Mouse (Mus musculus) limb, embryonic 12.5 days (tissue): ENCODE results near the gene Cacna1e. TPM values are rescaled to one million over a fixed set of nuclear protein-coding genes. Genes with fewer than 3 reads are reported as not detected.

Experiments
- ATAC-seq: fragments of 200-750 bp; cut with Nextera tagmentation; 2 replicates; pipeline ENCODE4 v1.8.0; 2017; ENCODE audit warnings: low read depth, moderate TSS enrichment; ENCODE audit not compliant: insufficient number of reproducible peaks, insufficient read depth, low FRiP score, low TSS enrichment
- H3K27ac ChIP-seq: fragments of 300-500 bp; sonication (generic); 2 replicates; pipeline ENCODE4 v1.5.1; 2016; ENCODE audit warnings: mild to moderate bottlenecking, moderate library complexity
- H3K27me3 ChIP-seq: fragments of 300-500 bp; sonication (generic); 2 replicates; pipeline ENCODE4 v1.6.1; 2016; ENCODE audit warnings: mild to moderate bottlenecking, moderate library complexity
- H3K36me3 ChIP-seq: fragments of 300-500 bp; sonication (generic); 2 replicates; pipeline ENCODE4 v1.6.1; 2016; ENCODE audit warnings: mild to moderate bottlenecking, moderate library complexity
- H3K4me1 ChIP-seq: fragments of 300-500 bp; sonication (generic); replicated peaks from 2 replicates; pipeline ENCODE4 v1.6.1; 2016
- H3K4me2 ChIP-seq: fragments of 300-500 bp; sonication (generic); 2 replicates; pipeline ENCODE4 v1.6.1; 2016; ENCODE audit warnings: mild to moderate bottlenecking, moderate library complexity
- H3K4me3 ChIP-seq: fragments of 300-500 bp; sonication (generic); replicated peaks from 2 replicates; pipeline ENCODE4 v1.5.1; 2016; ENCODE audit warnings: mild to moderate bottlenecking
- H3K9ac ChIP-seq: fragments of 300-500 bp; sonication (generic); replicated peaks from 2 replicates; pipeline ENCODE4 v1.6.1; 2016; ENCODE audit warnings: mild to moderate bottlenecking, moderate library complexity
- H3K9me3 ChIP-seq: fragments of 300-500 bp; sonication (generic); 2 replicates; pipeline ENCODE4 v1.6.1; 2016; ENCODE audit warnings: mild to moderate bottlenecking, moderate library complexity
- whole genome bisulfite sequencing: fragments of 180-500 bp; shearing (Covaris S2); methylation state at CpG from one replicate; pipeline ENCODE4 v1.1.7; 2016; 5-methylcytosine and 5-hydroxymethylcytosine counted together
- polyA plus RNA-seq: library from polyadenylated mRNA; unstranded; fragments of >200 nt; fragmentation: Nextera tagmentation; extraction: Ambion mirVana; gene quantifications from 2 replicates; pipeline ENCODE4 v1.2.1, GENCODE M21; 2016

Gene Cacna1e
- polyA plus RNA-seq, 1 experiment from 2014 or later, result 1.2 TPM

- 83% methylated on average over 5 of the region's 5 CpGs for WGBS
- Histone ChIP-seq H3K9ac (no peak overlapping the region), H3K4me1 (no peaks in the 10 kb centered on the region; the same call in 1 of the 2 replicates), H3K4me3 (no peak overlapping the region), H3K27ac (no peak overlapping the region), H3K4me2 (no peak overlapping the region), H3K9me3 (no peaks in the 10 kb centered on the region), H3K27me3 (no peaks in the 10 kb centered on the region), H3K36me3 (no peaks in the 10 kb centered on the region)
- no peak for ATAC-seq
Observed at GRCm38 (mm10) chr1:154836473-154836872, 47.8 kb downstream of the Cacna1e start.

GRCm38 (mm10) chr1:154832168-154832539 is 52.1 kb downstream of the Cacna1e start:
- H3K9ac ChIP-seq, result no peak overlapping the region
- no peak overlapping the region for H3K4me3 ChIP-seq
- H3K27me3 ChIP-seq, result no peaks in the 10 kb centered on the region
- WGBS, result 64% methylated on average over 9 of the region's 9 CpGs
- H3K27ac ChIP-seq, result no peak overlapping the region
- no peaks in the 10 kb centered on the region for H3K36me3 ChIP-seq
- ATAC-seq, result no peak
- no peak overlapping the region for H3K4me2 ChIP-seq
- no peaks in the 10 kb centered on the region for H3K9me3 ChIP-seq
- no peaks in the 10 kb centered on the region; the same call in 1 of the 2 replicates for H3K4me1 ChIP-seq

GRCm38 (mm10) chr1:154831269-154832167 is 52.8 kb downstream of the Cacna1e start:
- Histone ChIP-seq H3K27me3 (no peaks in the 10 kb centered on the region), H3K36me3 (no peaks in the 10 kb centered on the region), H3K4me3 (no peak overlapping the region), H3K27ac (no peak overlapping the region), H3K9me3 (no peaks in the 10 kb centered on the region), H3K4me2 (no peak overlapping the region), H3K9ac (no peak overlapping the region), H3K4me1 (no peaks in the 10 kb centered on the region; the same call in 1 of the 2 replicates)
- ATAC-seq, result no peak
- 90% methylated on average over 10 of the region's 10 CpGs for WGBS

- H3K36me3 ChIP-seq, result no peaks in the 10 kb centered on the region
- H3K27ac ChIP-seq, result no peak overlapping the region
- no peak overlapping the region for H3K9ac ChIP-seq
- H3K27me3 ChIP-seq, result no peaks in the 10 kb centered on the region
- no peaks in the 10 kb centered on the region for H3K9me3 ChIP-seq
- 86% methylated on average over 6 of the region's 6 CpGs for WGBS
- H3K4me1 ChIP-seq, result no peaks in the 10 kb centered on the region; the same call in 1 of the 2 replicates
- no peak for ATAC-seq
- H3K4me2 ChIP-seq, result no peak overlapping the region
- H3K4me3 ChIP-seq, result no peak overlapping the region
Observed at GRCm38 (mm10) chr1:154830051-154830450, 54.2 kb downstream of the Cacna1e start.

DNA sequence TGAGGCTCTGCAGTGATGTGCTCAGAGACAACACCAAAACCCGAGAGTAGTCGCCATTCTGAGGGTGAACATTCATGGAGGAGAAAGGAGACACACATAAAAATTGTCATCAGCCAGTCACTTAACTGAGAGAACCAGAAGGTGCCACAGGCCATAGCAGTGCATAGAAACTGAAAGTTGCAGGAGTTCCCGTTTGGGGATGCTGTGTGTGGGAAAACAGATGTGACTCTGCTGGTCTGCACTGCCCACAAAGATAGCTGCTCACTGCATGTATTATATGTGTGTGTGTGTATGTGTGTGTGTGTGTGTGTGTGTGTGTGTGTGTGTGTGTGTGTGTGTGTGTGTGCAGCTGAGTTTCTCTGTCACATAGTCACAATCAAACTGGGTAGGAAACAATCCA is 61.2 kb downstream of the Cacna1e start:
- no peak overlapping the region for H3K9ac ChIP-seq
- H3K4me1 ChIP-seq, result no peaks in the 10 kb centered on the region
- ATAC-seq, result no peak
- no peaks in the 10 kb centered on the region for H3K9me3 ChIP-seq
- H3K4me3 ChIP-seq, result no peak overlapping the region
- 0 out of 2 replicates have a peak, but pooled peaks cover 5% of the 10 kb centered on the region for H3K27me3 ChIP-seq
- H3K36me3 ChIP-seq, result no peaks in the 10 kb centered on the region
- H3K27ac ChIP-seq, result no peak overlapping the region
- 68% methylated on average over 3 of the region's 3 CpGs for WGBS
- no peak overlapping the region for H3K4me2 ChIP-seq

GRCm38 (mm10) chr1:154820422-154820821 is 63.9 kb downstream of the Cacna1e start:
- ATAC-seq, result no peak
- H3K4me2 ChIP-seq, result no peak overlapping the region
- H3K9ac ChIP-seq, result no peak overlapping the region
- no peaks in the 10 kb centered on the region for H3K9me3 ChIP-seq
- no peaks in the 10 kb centered on the region for H3K36me3 ChIP-seq
- H3K4me3 ChIP-seq, result no peak overlapping the region
- WGBS, result 90% methylated on average over 7 of the region's 7 CpGs
- H3K27me3 ChIP-seq, result 0 out of 2 replicates have a peak, but pooled peaks cover 5% of the 10 kb centered on the region
- H3K4me1 ChIP-seq, result no peaks in the 10 kb centered on the region
- H3K27ac ChIP-seq, result no peak overlapping the region

GRCm38 (mm10) chr1:154819960-154820359 is 64.3 kb downstream of the Cacna1e start:
- H3K4me3 ChIP-seq, result no peak overlapping the region
- no peak overlapping the region for H3K9ac ChIP-seq
- ATAC-seq, result no peak
- no peak overlapping the region for H3K27ac ChIP-seq
- H3K4me2 ChIP-seq, result no peak overlapping the region
- no peaks in the 10 kb centered on the region for H3K4me1 ChIP-seq
- no peaks in the 10 kb centered on the region for H3K36me3 ChIP-seq
- 0 out of 2 replicates have a peak, but pooled peaks cover 5% of the 10 kb centered on the region for H3K27me3 ChIP-seq
- H3K9me3 ChIP-seq, result no peaks in the 10 kb centered on the region
- 84% methylated on average over 2 of the region's 2 CpGs for WGBS

- Histone ChIP-seq H3K4me2 (no peak overlapping the region), H3K27ac (no peak overlapping the region), H3K9me3 (no peaks in the 10 kb centered on the region), H3K4me3 (no peak overlapping the region), H3K27me3 (0 out of 2 replicates have a peak, but pooled peaks cover 5% of the 10 kb centered on the region), H3K9ac (no peak overlapping the region), H3K36me3 (no peaks in the 10 kb centered on the region), H3K4me1 (no peaks in the 10 kb centered on the region)
- 63% methylated on average over 1 of the region's 1 CpGs for WGBS
- ATAC-seq, result no peak
Observed at GRCm38 (mm10) chr1:154818742-154819141, 65.6 kb downstream of the Cacna1e start.

- no peaks in the 10 kb centered on the region for H3K36me3 ChIP-seq
- no peak for ATAC-seq
- H3K4me3 ChIP-seq, result no peak overlapping the region
- 76% methylated on average over 6 of the region's 6 CpGs for WGBS
- H3K27me3 ChIP-seq, result no peaks in the 10 kb centered on the region; the same call in 1 of the 2 replicates
- H3K4me1 ChIP-seq, result no peaks in the 10 kb centered on the region
- no peak overlapping the region for H3K4me2 ChIP-seq
- H3K9me3 ChIP-seq, result no peaks in the 10 kb centered on the region
- no peak overlapping the region for H3K27ac ChIP-seq
- no peak overlapping the region for H3K9ac ChIP-seq
Observed at GRCm38 (mm10) chr1:154816836-154817235, 67.5 kb downstream of the Cacna1e start.

DNA sequence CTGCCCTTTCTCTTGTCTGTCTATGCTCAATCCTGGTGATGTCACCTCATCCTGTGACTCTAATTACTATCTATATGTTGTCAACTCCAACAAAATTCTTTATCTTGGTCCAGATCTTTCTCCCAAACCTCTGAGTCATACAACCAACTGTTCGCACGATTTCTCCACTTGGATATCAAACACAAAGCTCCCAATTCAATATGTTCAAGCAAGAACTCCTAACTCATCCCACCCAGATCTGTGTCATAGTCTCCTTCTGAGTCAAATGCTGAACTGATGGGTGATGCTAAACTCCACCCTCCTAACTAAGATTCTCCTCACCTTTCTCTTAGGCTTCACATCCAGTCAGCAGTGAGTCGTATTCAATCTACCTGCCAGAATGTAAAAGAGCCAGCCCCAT is 68.0 kb downstream of the Cacna1e start:
- Histone ChIP-seq H3K27me3 (no peaks in the 10 kb centered on the region; the same call in 1 of the 2 replicates), H3K4me1 (no peaks in the 10 kb centered on the region), H3K27ac (no peak overlapping the region), H3K9ac (no peak overlapping the region), H3K4me2 (no peak overlapping the region), H3K4me3 (no peak overlapping the region), H3K9me3 (no peaks in the 10 kb centered on the region), H3K36me3 (no peaks in the 10 kb centered on the region)
- 97% methylated on average over 3 of the region's 3 CpGs for WGBS
- no peak for ATAC-seq

DNA sequence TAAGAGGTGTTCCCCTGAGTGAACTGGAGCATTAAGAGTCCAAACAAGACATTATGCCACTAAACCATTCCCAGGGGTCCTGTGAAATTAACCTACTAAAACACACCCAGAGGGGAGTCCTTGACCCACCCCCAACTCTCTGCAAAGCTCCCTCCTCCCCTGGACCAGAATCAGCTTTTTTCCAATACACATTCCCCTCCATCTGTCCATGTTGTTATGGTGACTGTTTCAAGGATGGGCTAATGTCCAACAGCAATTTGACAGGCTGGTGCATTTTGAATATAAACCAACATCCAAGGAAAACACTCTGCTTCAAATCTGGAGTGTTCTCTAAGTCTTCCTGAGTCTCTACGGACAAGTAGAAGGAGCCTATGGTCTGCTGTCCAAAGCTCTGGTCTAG is 78.6 kb downstream of the Cacna1e start:
- Histone ChIP-seq H3K9me3 (no peaks in the 10 kb centered on the region), H3K4me3 (no peak overlapping the region), H3K27ac (no peak overlapping the region), H3K4me2 (no peak overlapping the region), H3K4me1 (no peaks in the 10 kb centered on the region), H3K9ac (no peak overlapping the region), H3K27me3 (no peaks in the 10 kb centered on the region), H3K36me3 (no peaks in the 10 kb centered on the region)
- WGBS, result 91% methylated on average over 1 of the region's 1 CpGs
- ATAC-seq, result no peak
